Mouse (Mus musculus): ENCODE data around the gene Slc12a5. TPM values are rescaled to one million over a fixed set of nuclear protein-coding genes. Genes with fewer than 3 reads are reported as not detected.
A peak's percentile ranks its signal among the peaks of the same experiment; 100 is the strongest.

The Slc12a5 gene
- total RNA-seq, 4 experiments from 2014 or later, result 0.31 to 0.40 (median 0.36) TPM

DNA sequence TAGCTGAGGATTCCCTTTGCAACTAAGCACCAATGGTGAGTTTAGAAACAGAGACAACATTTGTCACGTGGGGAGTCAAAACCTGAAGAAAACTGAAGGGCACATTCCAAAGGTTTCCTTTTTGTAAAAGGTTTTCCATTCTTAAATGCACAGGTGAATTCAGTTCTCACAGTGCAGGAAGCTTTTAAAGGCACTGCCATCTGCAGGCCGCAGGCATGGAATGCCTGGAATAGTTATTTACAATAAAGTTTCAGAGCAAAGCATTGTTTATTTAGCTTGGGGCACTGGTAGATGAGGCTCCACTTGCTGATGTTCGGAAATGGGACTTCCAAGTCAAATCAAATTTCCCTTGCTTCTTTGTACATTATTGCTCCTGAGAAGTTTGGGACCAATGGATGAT is 71.9 kb downstream of the Slc12a5 start:
- DNase-seq (ENCODE audit: low spot score in 2 of 2), result no peak

DNA sequence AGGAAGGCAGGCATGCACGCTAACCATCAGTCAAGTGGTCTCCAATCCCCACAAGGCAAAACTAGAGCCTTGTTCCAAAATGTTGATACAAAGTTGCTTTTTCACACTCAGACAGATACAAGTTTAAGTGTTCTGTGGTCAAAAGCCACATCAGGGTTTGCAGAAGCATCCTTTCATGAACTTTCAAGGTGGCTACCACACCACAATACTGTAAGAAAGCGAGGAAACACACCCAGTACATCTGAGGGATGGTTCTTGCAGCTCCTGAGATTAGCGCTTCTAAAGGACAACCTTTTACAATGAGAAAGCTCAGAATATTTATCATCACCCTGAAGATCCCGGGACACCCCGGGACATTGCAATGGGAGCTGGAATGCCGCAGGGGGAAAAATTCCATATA is 72.7 kb downstream of the Slc12a5 start:
- DNase-seq (ENCODE audit: low spot score in 2 of 2), result no peak

DNA sequence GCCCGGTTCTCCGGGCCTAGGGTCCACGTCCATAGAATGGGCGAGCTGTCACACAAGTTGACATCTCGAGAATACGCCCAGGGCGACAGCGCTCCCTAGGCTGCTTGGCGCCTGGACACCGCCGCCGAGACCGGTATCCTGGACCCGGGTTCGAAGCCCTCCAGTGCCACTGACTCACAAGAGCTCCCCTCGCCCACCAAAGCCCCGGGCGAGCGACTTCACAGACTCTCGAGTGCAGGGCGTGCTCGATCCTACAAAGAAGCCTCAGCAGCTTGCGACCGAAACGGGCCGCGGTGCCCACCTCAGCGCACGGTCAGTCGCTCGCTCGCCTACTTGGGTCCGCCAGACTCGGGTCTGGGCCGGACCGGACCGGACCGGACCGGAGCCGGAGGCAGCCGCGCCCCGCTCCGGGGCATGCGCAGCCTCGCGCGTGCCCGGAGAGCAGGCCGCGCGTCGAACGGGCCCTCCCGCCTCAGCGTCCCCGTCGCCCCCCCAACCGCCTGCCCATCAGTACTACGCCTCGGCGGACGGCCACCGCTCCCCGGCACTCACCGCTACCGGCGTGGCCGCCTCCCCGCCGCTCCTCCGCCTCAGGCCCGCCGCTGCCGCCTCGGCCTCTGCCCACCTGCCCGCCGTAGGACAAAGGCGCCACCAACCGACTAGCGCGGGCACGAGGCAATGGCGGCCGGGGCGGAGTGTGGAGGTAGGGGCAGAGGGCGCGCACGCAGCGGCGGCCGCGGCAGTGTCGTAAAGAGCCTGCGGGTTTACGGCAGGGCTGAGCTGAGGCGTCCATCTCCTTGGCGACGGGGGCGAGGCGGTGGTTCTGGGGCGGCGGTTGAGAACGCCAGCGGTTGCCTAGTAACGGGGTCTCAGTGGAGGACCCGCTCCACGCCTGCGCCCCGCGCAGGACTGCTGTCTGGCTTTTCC is 73.8 kb downstream of the Slc12a5 start, which contains the start of gene Ncoa5:
Ncoa5 (minus strand) TSS at position 737 of the 927 bp plus-strand sequence.
- peak; percentile 95 to 96 for DNase-seq (ENCODE audit: low spot score in 2 of 2)

DNA sequence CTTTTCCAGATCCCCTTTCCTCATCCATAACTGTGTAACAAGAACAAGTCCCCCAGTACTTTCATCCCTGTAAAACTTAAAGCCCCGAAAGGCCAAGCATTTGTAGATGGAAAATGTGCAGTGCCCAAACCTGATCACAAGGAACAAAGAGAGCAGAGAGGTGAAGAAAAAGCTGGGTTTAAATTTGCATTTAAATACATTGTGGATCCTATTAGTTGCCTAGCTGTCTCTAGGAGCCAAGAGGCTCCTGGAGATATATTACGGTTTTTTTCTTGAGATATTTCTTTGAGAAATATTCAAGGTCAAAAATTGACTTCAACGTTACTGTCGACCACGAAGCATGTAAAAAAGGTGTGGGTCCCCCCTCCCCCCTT is 74.4 kb downstream of the Slc12a5 start:
- DNase-seq (ENCODE audit: low spot score in 2 of 2), result no peak

DNA sequence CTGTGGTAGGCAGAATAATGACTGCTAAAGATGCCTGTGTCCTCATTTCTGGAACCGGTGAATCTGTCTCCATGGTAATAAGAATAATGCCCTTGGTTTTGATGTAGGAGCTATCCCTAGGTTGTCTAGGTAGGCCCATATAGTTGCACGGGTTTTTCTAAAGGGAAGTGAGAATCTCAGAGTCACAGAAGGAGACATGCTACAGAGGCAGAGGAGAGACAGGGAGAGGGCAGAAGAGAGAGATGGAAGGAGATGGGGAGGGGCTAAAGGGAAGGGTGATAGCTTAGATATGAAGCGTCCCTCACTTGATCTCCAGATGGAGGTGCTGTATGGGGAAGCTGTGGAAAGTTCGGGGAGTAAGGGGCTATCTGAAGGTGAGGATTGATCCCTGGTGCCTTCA is 76.8 kb downstream of the Slc12a5 start:
- no peak for DNase-seq (ENCODE audit: low spot score in 2 of 2)

DNA sequence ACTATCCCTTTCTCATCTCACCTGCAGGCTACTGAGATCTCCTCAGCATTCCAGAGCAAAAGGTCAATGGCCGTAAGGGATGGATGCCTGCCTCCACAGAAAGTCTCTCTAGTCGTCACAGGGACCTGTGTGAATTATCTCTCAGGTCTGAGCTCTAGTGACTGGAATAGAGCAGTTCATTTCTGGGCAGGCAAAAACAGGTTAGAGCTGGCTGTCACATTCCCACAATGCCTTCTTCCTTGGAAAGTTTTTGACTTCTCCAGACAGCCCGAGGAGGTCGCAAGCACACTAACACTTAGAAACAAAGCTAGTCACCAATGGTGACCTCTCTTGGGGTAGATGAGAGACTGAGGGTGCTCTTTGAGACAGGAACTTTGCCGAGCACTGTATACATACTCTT is 81.5 kb downstream of the Slc12a5 start:
- no peak for DNase-seq (ENCODE audit: low spot score in 2 of 2)

DNA sequence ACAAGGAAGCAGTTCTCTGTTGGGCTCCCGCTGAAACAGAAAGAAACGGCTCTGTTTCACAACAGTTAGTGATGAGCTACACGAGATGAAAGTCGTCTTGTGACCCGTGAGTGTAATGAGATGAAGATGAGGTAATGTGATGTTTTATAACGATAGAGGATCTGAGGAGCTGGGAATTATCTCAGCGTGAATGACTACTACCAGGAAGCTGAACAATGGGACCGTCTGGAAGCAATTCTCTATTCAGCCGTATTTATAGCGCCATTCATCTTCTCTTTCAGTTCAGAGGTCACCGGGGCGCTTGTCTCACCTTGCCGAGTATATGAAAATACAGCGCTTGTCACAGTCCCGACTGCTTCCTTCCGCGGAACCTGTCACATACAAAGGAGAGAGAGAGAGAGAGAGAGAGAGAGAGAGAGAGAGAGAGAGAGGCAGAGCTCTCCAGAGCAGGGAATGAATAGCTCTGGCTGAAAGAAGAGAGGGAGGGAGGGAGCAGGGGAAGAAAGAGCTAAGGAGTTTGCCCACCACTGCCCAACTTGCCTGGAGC is 82.6 kb downstream of the Slc12a5 start:
- DNase-seq (ENCODE audit: low spot score in 2 of 2), result no peak

DNA sequence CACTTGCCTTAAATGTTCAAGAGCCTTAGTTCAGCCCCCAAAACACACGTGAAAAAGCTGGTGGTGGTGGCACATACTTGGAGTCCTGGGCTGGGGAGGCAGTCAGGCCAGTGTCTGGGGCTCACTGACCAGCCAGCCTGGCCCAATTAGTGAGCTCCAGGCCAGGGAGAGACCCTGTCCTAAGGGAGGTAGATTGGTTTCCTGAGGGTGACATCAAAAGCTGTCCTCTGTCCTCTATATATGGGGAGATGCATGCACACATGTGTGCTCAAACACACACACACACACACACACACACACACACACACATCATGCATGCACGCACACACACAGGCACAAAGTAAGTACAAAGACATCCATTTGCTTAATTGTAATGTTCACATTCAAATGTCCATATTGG is 83.1 kb downstream of the Slc12a5 start:
- DNase-seq (ENCODE audit: low spot score in 2 of 2), result no peak

DNA sequence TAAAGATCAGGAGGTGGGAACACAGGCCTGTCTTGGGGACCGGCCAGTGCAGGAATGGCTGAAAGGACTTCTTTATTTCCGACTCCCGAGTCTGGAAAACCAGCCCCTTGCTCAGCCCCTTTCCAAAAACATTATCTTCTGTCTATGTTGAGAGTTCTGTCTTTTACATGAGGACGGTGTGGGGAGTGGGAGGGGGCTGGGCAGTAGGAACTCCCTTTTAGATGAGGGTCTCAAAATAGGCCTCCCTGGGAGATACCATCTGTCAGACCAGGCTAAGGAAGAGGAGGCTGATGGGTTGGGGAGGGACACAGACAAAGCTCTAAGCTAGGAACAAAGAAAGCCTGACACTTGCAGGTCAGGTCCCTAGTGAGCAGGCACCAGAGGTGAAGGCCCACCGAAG is 88.4 kb downstream of the Slc12a5 start:
- DNase-seq (ENCODE audit: low spot score in 2 of 2), result no peak

Other genes starting within 250 kb of the Slc12a5 start
- not detected for gene Spint5, start 245.5 kb upstream of the Slc12a5 start, total RNA-seq (2022)
- not detected for gene Wfdc3, start 214.9 kb upstream of the Slc12a5 start, total RNA-seq (2022)
- gene Dnttip1, start 214.8 kb upstream of the Slc12a5 start, total RNA-seq (2022), result 10 to 100 TPM; 15.6 to 21.0 (median 17.7) TPM
- under 1 TPM in 3 of 4 experiments, not detected in 1; 0.29 to 0.38 (median 0.38) TPM for gene Ube2c, start 190.9 kb upstream of the Slc12a5 start, total RNA-seq (2022)
- gene Tnnc2, start 180.8 kb upstream of the Slc12a5 start, total RNA-seq (2022), result over 10,000 TPM; 10,643 to 17,408 (median 13,587) TPM
- gene Snx21, start 175.0 kb upstream of the Slc12a5 start, total RNA-seq (2022), result 10 to 100 TPM; 23.5 to 24.8 (median 24.4) TPM
- gene Acot8, start 155.9 kb upstream of the Slc12a5 start, total RNA-seq (2022), result 10 to 100 TPM in 1 of 4 experiments, 1 to 10 TPM in 3; 8.1 to 10.9 (median 8.4) TPM
- 1 to 10 TPM in 3 of 4 experiments, under 1 TPM in 1; 0.90 to 1.7 (median 1.2) TPM for gene Zswim3, start 155.7 kb upstream of the Slc12a5 start, total RNA-seq (2022)
- gene Zswim1, start 138.1 kb upstream of the Slc12a5 start, total RNA-seq (2022), result 1 to 10 TPM; 4.7 to 5.3 (median 5.0) TPM
- gene Spata25, start 132.3 kb upstream of the Slc12a5 start, total RNA-seq (2022), result not detected
- gene Ctsa, start 127.9 kb upstream of the Slc12a5 start, total RNA-seq (2022), result 10 to 100 TPM; 51.1 to 55.7 (median 52.7) TPM
- 10 to 100 TPM; 39.0 to 44.4 (median 39.5) TPM for gene Neurl2, start 127.3 kb upstream of the Slc12a5 start, total RNA-seq (2022)
- 10 to 100 TPM in 2 of 4 experiments, 1 to 10 TPM in 2; 8.0 to 19.5 (median 11.9) TPM for gene Pltp, start 103.1 kb upstream of the Slc12a5 start, total RNA-seq (2022)
- gene Pcif1, start 81.5 kb upstream of the Slc12a5 start, total RNA-seq (2022), result 10 to 100 TPM; 24.1 to 31.0 (median 27.2) TPM
- gene Zfp335, start 49.0 kb upstream of the Slc12a5 start, total RNA-seq (2022), result 10 to 100 TPM in 1 of 4 experiments, 1 to 10 TPM in 3; 7.7 to 10.6 (median 8.1) TPM
- gene Mmp9, start 20.0 kb upstream of the Slc12a5 start, total RNA-seq (2022), result under 1 TPM; 0.15 to 0.83 (median 0.58) TPM
- 10 to 100 TPM in 3 of 4 experiments, 1 to 10 TPM in 1; 9.0 to 15.5 (median 10.6) TPM for gene Ncoa5, start 74.1 kb downstream of the Slc12a5 start, total RNA-seq (2022)
- gene Cd40, start 94.8 kb downstream of the Slc12a5 start, total RNA-seq (2022), result under 1 TPM; 0.27 to 0.83 (median 0.55) TPM
- gene 1700025C18Rik, start 129.9 kb downstream of the Slc12a5 start, total RNA-seq (2022), result not detected

Data from gastrocnemius, adult 8-10 months (tissue).